Mouse (Mus musculus) E14TG2a.4 (cell line): Measurements from ENCODE around the gene Kctd19.

Source experiments
- CTCF ChIP-seq: conservative IDR thresholded peaks from 2 replicates; pipeline ENCODE4 v1.5.1; 2014; ENCODE audit warnings: low read length
- NANOG ChIP-seq: IDR thresholded peaks from 2 replicates; pipeline ENCODE4 v1.6.1; 2014; ENCODE audit warnings: borderline replicate concordance, low read length, mixed read lengths
- POU5F1 ChIP-seq: IDR thresholded peaks from 2 replicates; pipeline ENCODE4 v1.6.1; 2014; ENCODE audit warnings: low read length, borderline replicate concordance

- TF ChIP-seq CTCF (peak; percentile 88), POU5F1 (no peak), NANOG (no peak)
Observed at GRCm38 (mm10) chr8:105441433-105441832, 28.1 kb upstream of the Kctd19 start.
